Mouse (Mus musculus): ENCODE measurements around the gene C2cd2l. TPM values are rescaled to one million over a fixed set of nuclear protein-coding genes. Genes with fewer than 3 reads are reported as not detected.
"Not testable (repeated sequence)": the region's sequence is repeated elsewhere in the genome, so short reads cannot be mapped to it uniquely, and the experiment has no call there.

C2cd2l gene
- total and polyA plus RNA-seq, 3 experiments: 14.4 to 29.9 (median 15.7) TPM

DNA sequence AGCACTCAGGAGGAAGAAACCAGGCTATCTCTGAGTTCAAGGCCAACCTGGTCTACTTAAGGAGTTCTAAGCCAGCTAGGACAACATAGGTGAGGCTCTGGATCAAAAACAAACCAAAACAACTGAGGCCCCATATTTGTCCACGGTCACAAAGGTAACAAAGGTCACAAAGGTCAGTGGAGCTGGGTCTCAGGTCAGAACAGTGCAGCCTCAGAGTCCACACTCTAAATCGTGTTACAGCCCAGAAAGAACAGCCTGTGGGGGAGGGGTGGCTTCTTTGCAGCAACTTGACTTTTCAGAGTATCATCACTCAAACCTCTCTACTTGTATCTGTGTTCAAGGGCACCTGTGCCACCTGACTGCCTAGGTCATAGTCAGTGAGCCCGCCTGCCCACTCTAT is 10.3 kb downstream of the C2cd2l start:
- TF ChIP-seq CTCF (IDR thresholded peaks at IDR 0.05): no peak
- no peak for TF ChIP-seq POLR2A (IDR thresholded peaks at IDR 0.05; ENCODE audit: insufficient read depth, low read depth, low read length)
- no peak for TF ChIP-seq EP300 (IDR thresholded peaks at IDR 0.05; ENCODE audit: insufficient read depth, low read depth, low read length)
- H3K27ac ChIP-seq: no peak overlapping the region
- no peak overlapping the region for H3K4me3 ChIP-seq
- intact Hi-C loops (cut with DNase I): loop anchor here (5.0 kb wide), 1 partner anchor 33 kb away; the partner anchor contains the start of gene Hmbs
- H3K4me1 ChIP-seq (ENCODE audit: control insufficient read depth, insufficient read depth, low read length): peaks cover 2% of the 10 kb centered on the region; the same call in 1 of the 2 replicates
- no peaks in the 10 kb centered on the region for H3K27me3 ChIP-seq (ENCODE audit: control insufficient read depth, insufficient read depth, low read length)
- H3K79me2 ChIP-seq (replicated peaks; ENCODE audit: control insufficient read depth, insufficient read depth, low read length): no peaks in the 10 kb centered on the region
- no peaks in the 10 kb centered on the region for H3K36me3 ChIP-seq (ENCODE audit: control insufficient read depth, insufficient read depth, low read length)
- WGBS: 87% methylated on average over 3 of the region's 3 CpGs
- no peak for DNase-seq
- no peak overlapping the region for H3K9ac ChIP-seq (ENCODE audit: low read depth, low read length)

DNA sequence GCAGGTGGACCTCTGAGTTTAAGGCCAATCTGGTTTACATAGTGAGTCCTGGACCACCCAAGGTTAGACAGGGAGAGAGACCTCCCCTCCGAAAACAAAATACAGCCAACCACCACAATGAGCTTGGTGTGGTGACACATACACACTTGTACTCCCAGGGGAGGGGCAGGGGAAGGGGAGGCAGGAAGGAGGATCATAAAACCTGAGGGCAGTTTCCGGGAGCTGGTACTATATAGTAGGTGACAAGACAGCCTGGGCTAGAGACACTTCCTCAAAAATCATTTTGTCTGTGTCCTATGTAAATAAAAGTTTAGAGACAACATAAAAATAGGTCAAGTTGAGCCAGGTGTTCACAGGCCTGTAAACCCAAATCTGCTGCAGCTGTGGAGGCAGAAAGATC is 12.8 kb downstream of the C2cd2l start:
- 69% methylated on average over 2 of the region's 2 CpGs for WGBS
- no peak overlapping the region for H3K9ac ChIP-seq (ENCODE audit: low read depth, low read length)
- TF ChIP-seq POLR2A (IDR thresholded peaks at IDR 0.05; ENCODE audit: insufficient read depth, low read depth, low read length): no peak
- no peak for TF ChIP-seq CTCF (IDR thresholded peaks at IDR 0.05)
- no peak for TF ChIP-seq EP300 (IDR thresholded peaks at IDR 0.05; ENCODE audit: insufficient read depth, low read depth, low read length)
- peaks cover 2% of the 10 kb centered on the region; the same call in 1 of the 2 replicates for H3K79me2 ChIP-seq (replicated peaks; ENCODE audit: control insufficient read depth, insufficient read depth, low read length)
- H3K27ac ChIP-seq: no peak overlapping the region
- DNase-seq: no peak
- no peaks in the 10 kb centered on the region for H3K36me3 ChIP-seq (ENCODE audit: control insufficient read depth, insufficient read depth, low read length)
- H3K27me3 ChIP-seq (ENCODE audit: control insufficient read depth, insufficient read depth, low read length): no peaks in the 10 kb centered on the region
- peaks cover 5% of the 10 kb centered on the region for H3K4me1 ChIP-seq (ENCODE audit: control insufficient read depth, insufficient read depth, low read length)
- H3K4me3 ChIP-seq: no peak overlapping the region
- intact Hi-C loops (cut with DNase I): loop anchor here (5.0 kb wide), 1 partner anchor 35 kb away; the partner anchor contains the start of gene Hmbs

DNA sequence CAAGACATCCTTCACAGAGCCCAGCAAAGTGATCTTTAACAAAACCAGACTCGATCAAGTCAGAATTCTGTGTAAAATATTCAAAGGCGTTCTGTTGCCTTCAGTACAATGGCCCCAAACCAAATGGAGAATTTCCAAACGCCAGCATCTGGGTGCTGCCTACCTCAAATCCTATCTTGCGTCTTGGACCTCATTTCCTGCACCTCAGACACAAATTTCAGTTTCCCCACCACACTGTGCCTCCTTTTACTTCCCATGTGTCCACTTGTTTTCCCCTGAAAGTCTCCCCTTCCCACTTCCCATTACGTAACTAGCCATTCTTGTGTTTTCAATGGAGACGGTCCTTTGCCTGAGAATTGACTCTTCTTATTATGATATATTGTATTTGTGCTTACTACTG is 13.6 kb downstream of the C2cd2l start:
- intact Hi-C loops (cut with DNase I): loop anchor here (5.0 kb wide), 1 partner anchor 36 kb away; the partner anchor contains the start of gene Hmbs
- Histone ChIP-seq H3K9ac (ENCODE audit: low read depth, low read length) (no peak overlapping the region), H3K27ac (no peak overlapping the region)

DNA sequence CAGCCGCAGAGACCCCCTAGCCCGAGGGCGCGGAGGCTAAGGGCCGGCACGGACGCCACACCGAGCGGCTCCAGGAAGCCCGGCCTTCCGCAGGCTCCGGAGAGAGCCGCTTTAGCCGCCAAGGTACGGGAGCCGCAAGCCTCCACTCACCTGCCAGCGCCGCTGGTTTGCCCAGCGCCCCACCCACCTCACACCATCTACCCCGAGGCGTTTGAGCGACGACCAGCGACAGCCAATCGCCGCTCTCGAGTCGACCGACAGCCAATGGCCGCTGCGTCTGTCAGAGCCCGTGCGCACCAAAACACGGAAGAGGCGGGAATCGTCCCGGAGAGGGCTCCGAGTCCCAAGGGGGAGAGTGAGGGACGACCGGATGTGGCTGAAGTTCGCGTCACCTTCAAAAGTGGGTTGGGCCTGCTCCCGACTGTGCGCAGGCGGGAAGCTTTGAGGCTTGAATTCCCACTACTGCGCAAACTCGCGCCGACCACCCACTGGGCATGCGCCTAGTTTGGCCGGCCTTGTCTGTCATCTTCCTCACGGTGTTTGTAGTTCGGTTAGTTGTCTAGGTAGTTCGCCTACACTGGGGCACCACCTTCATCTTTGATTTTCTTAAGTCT is 14.5 kb downstream of the C2cd2l start, which contains the start of gene Hinfp:
TSS of gene Hinfp (minus strand) at position 206 of the 614 bp plus-strand sequence.
- peak within 1 kb of the TSS; percentile 82 for H3K27ac ChIP-seq
- H3K9ac ChIP-seq (ENCODE audit: low read depth, low read length): peak within 1 kb of the TSS; percentile 79
- H3K4me1 ChIP-seq (ENCODE audit: control insufficient read depth, insufficient read depth, low read length): peaks cover 3% of the 10 kb centered on the region
- H3K27me3 ChIP-seq (ENCODE audit: control insufficient read depth, insufficient read depth, low read length): no peaks in the 10 kb centered on the region
- no peaks in the 10 kb centered on the region for H3K36me3 ChIP-seq (ENCODE audit: control insufficient read depth, insufficient read depth, low read length)
- under 1% methylated on average over 54 of the region's 54 CpGs for WGBS
- H3K79me2 ChIP-seq (replicated peaks; ENCODE audit: control insufficient read depth, insufficient read depth, low read length): peaks cover 2% of the 10 kb centered on the region; the same call in 1 of the 2 replicates
- DNase-seq: peak; percentile 97 to 99
- intact Hi-C loops (cut with DNase I): loop anchor here (2.0 to 5.0 kb wide), 2 partner anchors 21 to 37 kb away; partner anchors contain the start of genes Dpagt1 and Hmbs
- TF ChIP-seq POLR2A (IDR thresholded peaks at IDR 0.05; ENCODE audit: insufficient read depth, low read depth, low read length) (peak; percentile 92), CTCF (IDR thresholded peaks at IDR 0.05) (no peak), EP300 (IDR thresholded peaks at IDR 0.05; ENCODE audit: insufficient read depth, low read depth, low read length) (peak; percentile 84)
- H3K4me3 ChIP-seq: peak within 1 kb of the TSS; percentile 93

More for the DNA sequence above, 13.6 kb downstream of the C2cd2l start:
- peaks cover 3% of the 10 kb centered on the region for H3K4me1 ChIP-seq (ENCODE audit: control insufficient read depth, insufficient read depth, low read length)
- DNase-seq: no peak
- H3K4me3 ChIP-seq: no peak overlapping the region
- WGBS: 84% methylated on average over 6 of the region's 6 CpGs
- H3K79me2 ChIP-seq (replicated peaks; ENCODE audit: control insufficient read depth, insufficient read depth, low read length): peaks cover 2% of the 10 kb centered on the region; the same call in 1 of the 2 replicates
- H3K36me3 ChIP-seq (ENCODE audit: control insufficient read depth, insufficient read depth, low read length): no peaks in the 10 kb centered on the region
- H3K27me3 ChIP-seq (ENCODE audit: control insufficient read depth, insufficient read depth, low read length): no peaks in the 10 kb centered on the region
- no peak for TF ChIP-seq POLR2A (IDR thresholded peaks at IDR 0.05; ENCODE audit: insufficient read depth, low read depth, low read length)
- no peak for TF ChIP-seq CTCF (IDR thresholded peaks at IDR 0.05)
- TF ChIP-seq EP300 (IDR thresholded peaks at IDR 0.05; ENCODE audit: insufficient read depth, low read depth, low read length): no peak

DNA sequence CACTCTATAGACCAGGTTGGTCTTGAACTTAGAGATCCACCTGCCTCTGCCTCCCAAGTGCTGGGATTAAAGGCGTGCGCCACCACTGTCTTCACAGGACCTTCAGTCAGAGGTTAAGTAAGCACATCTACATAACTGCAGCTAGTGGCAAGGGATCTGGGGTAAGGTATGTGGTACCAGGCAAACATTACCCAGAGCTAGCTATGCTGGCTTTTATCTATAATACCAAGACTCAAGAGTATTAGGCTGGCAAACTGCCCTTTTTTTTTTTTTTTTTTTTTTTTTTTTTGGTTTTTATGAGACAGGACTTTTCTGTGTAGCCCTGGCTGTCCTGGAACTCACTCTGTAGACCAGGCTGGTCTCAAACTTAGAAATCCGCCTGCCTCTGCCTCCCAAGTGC is 20.1 kb downstream of the C2cd2l start:
- DNase-seq; intact Hi-C loops (cut with DNase I); H3K4me3 ChIP-seq; H3K4me1 ChIP-seq (ENCODE audit: control insufficient read depth, insufficient read depth, low read length); H3K9ac ChIP-seq (ENCODE audit: low read depth, low read length); H3K79me2 ChIP-seq (replicated peaks; ENCODE audit: control insufficient read depth, insufficient read depth, low read length); H3K27ac ChIP-seq; H3K36me3 ChIP-seq (ENCODE audit: control insufficient read depth, insufficient read depth, low read length); H3K27me3 ChIP-seq (ENCODE audit: control insufficient read depth, insufficient read depth, low read length): not testable (repeated sequence)
- 97% methylated on average over 3 of the region's 3 CpGs for WGBS

DNA sequence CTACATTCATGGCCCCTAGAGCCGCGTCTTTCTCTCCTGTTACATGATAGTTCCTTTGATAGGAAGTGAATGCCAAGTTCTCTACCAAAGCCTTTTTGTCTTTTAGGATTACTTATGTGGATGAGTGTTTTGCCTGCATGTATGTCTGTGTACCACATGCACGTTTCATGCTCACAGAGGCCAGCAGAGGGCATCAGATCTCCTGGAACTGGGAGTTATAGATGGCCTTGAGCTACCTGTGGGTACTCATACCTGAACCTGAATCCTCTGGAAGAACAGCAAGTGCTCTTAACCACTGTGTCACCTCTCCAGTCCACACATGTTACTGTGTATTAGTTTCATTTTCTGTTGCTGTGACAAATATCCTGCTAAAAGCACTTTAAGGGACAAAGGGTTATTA is 27.6 kb downstream of the C2cd2l start:
- Histone ChIP-seq H3K27ac (no peak overlapping the region), H3K9ac (ENCODE audit: low read depth, low read length) (no peak overlapping the region), H3K4me1 (ENCODE audit: control insufficient read depth, insufficient read depth, low read length) (peaks cover 3% of the 10 kb centered on the region; the same call in 1 of the 2 replicates), H3K79me2 (replicated peaks; ENCODE audit: control insufficient read depth, insufficient read depth, low read length) (no peaks in the 10 kb centered on the region), H3K27me3 (ENCODE audit: control insufficient read depth, insufficient read depth, low read length) (peaks cover 7% of the 10 kb centered on the region; the same call in 1 of the 2 replicates), H3K36me3 (ENCODE audit: control insufficient read depth, insufficient read depth, low read length) (no peaks in the 10 kb centered on the region), H3K4me3 (no peak overlapping the region)
- 67% methylated on average over 3 of the region's 3 CpGs for WGBS
- intact Hi-C loops (cut with DNase I): loop anchor here (1.0 to 5.0 kb wide), 3 partner anchors 42 to 100 kb away; partner anchors contain the start of gene H2afx
- peak; percentile 36 to 48 for DNase-seq
- no peak for TF ChIP-seq POLR2A (IDR thresholded peaks at IDR 0.05; ENCODE audit: insufficient read depth, low read depth, low read length)
- peak; percentile 73 for TF ChIP-seq CTCF (IDR thresholded peaks at IDR 0.05)
- TF ChIP-seq EP300 (IDR thresholded peaks at IDR 0.05; ENCODE audit: insufficient read depth, low read depth, low read length): no peak
